Mouse (Mus musculus): ENCODE data around the gene Ces1c.

Gene Ces1c

DNA sequence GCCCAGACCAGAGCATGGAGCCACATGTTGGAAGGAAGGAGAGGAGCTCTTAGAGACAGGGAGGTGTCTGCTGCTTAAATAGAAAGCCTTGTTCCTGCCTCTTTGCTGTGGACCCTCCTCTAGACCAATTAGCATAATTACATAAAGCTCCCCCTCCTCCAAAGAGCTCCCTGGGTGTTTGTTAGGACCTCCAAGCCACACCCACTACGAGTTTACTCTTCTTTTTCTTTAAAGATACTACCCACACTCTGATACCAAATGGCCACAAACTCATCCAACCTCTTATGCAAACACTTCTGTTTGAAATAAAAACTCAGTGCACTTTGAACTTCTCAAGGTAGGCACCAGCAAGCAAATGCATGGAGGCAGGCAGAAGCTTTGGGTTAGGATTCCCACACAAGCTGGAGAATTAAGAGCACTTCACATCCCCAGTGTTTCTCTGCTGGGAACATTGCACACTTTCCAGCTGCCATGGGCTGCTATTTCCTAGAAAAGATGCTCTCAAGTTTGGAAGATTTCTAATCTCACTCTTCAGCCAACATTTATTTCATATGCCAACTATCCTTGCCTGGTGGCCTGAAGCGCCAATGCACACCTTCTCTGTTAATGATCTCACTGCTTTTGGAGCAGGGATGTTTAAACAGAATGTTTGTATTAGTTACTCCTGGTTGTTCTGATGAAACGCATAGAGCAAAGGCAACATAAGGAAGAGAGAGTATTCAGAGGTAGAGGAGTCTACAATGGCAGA, at the start of gene Ces1c:
Ces1c (minus strand) TSS at position 51 of the 748 bp plus-strand sequence.
- DNase-seq (ENCODE audit: low read depth in 1 of 2, low spot score in 2 of 2) = no peak

DNA sequence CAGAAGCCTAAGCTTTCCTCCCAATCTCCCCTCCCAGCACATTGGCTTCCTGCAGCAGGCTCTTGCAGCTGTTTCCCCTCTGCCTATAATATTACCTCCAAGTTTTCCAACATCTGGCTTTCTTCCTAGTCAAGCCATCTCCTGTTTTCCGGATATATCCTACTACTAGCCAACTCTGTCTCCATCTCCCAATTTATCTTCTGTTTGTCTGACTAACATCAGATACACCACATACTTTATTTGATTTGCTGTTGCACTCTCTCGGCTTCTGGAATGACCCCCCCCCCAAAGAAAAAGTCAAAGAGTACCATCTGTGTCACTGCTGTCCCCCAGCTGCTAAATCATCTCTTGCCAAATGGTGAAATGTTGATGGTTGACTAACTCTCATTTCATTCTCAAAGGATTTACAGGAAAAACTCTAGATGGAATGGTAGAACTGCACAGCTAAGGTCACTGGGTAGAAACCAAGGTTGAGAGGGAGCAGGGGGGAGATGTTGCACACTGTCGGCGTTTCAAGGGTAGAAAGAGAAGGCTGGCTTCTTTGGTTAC, 49.6 kb upstream of the Ces1c start:
- no peak for DNase-seq (ENCODE audit: low read depth in 1 of 2, low spot score in 2 of 2)

DNA sequence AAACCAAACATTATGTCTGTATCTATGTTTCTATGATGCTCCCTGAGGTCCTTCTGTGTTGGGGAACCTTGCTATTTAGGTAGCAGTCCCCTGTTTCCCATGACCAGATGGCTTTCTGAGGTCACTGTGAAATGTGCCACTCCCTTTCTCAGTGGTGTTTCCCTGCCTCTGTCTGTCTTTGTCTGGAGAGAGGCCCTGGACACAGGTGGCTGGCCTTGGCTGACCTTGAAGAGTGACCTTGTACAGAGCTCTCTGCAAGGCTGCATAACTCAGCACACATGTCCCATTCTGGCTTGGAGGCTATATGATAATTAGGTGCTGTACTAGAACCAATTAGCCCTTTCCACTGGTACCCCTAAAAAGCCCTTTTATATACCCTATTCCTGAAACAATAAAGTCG, 45.5 kb upstream of the Ces1c start:
- DNase-seq (ENCODE audit: low read depth in 1 of 2, low spot score in 2 of 2) = no peak

DNA sequence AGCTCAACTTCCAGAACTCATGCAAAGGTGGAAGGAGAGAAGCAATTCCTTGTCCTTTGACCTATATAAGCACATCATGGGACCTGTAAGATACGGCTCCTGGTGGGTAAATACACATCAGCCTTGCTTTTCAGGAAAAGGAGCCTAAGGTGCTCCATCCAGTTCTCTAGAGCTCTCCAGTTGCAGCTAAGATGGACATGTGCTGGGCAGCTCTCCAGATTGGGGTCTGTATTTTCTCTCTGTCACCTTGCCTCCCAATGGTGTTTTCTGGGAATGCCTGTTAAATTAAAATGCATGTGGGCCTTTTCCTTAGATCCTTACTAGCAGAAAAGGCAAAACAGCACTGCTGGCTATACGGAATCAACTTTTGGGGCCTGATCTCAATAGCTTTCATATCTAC, 43.5 kb upstream of the Ces1c start:
- no peak for DNase-seq (ENCODE audit: low read depth in 1 of 2, low spot score in 2 of 2)

DNA sequence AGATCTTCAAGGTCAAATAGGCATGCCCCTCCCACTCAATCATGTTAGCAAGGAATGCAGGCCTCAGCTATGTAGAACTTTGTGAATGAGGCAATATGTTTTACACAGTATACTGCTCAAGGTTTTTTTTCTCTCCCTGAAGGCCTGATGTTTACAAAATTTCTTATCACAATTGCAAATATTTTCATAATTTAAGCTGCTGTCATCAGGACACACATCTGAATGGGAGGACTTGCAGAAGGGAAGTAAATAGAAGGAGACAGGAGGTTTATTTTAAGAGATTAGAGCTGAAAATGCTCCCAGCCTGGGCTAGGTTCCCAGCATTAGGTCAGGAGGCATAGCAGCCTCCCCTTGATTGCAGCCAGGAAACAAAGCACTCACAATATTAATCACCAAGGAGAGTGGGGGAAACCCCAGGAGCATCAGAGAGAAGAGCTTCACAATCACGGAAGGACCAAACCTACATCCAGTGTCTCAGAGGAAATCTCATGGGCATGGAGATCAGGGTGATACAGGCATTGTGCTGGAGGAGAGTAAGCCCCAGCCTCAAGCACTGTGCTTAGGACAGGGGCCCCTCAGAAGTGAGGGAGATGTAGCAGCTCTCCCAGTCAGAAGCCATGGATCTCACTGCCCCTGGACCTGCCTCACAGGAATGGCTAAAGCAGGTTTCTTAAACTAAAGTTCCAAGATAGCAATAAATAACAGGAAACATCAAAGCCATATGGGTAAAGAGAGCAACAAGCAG, 40.9 kb upstream of the Ces1c start:
- no peak for DNase-seq (ENCODE audit: low read depth in 1 of 2, low spot score in 2 of 2)

DNA sequence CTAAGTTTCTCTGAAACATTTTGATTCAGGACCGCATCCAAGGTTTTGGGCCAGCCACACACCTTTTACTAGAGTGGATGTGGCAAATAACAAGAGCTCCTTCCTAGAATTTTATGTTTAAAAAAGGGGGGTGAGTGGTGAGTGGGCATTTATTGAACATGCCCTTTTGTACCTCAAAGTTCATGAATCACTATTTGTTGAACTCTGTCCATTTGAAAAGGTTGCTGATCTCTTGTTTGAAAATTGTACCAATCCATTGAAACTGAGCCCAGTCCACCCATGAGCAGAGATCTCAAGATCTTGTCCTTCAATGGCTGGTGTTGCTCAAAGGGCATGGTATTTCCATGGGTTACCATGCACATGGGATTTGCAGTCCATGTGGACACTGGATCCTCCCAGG, 32.3 kb upstream of the Ces1c start:
- DNase-seq (ENCODE audit: low read depth in 1 of 2, low spot score in 2 of 2) = no peak

DNA sequence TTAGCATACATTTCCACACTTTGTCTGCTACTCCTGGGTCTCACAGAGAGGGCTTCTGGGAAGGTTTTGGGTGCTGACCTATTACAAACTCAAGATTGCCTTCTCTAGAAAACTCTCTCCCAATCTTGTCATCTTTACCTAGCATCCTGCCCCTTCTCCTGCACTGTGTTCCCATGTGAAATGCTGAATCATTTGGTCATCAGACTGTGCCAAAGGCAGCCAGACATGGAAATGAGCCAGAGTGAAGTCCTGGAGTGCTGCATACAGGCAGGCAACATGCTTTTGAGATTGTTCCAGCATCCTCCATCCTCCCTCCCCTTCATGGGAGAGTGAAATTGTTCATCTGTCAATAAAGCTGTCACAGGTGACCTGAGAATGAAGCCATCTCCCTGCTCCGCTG, 20.3 kb upstream of the Ces1c start:
- no peak for DNase-seq (ENCODE audit: low read depth in 1 of 2, low spot score in 2 of 2)

DNA sequence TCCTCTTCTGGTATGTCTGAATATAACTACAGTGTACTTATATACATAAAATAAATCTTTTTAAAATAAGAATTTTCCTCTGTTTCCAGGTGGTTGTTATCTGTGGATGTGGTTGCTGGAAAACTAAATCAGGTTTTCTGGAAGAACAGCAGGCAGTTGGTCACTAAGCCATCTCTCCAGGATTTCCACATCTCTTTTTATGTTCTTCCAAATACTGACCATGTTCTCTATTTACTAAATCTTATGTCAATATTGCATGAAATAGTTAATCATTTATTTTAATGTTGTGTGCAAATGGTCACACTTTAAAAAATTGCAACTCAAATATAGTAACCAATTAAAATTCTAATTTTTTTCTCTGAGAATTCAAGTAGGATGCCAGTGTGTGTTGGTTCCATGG, 16.2 kb upstream of the Ces1c start:
- DNase-seq (ENCODE audit: low read depth in 1 of 2, low spot score in 2 of 2) = no peak

DNA sequence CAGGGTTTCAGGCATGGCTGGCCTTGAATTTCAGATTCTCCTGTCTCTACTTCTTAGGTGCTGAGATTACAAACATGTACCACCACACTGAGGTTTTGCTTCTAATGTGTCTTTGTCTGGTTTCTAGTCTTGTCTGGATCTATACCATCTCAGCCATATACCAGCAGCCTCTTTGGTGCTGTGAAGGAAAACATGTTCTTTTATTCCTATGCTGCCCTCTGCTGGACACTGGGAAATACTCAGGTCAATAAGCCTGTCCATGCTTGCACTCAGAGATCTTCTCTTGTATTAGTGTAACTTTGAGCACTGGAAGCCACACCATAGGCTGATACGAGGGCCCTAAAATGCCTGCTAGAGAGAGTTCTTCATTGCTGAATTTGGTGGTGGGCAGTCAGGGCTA, 9.6 kb upstream of the Ces1c start:
- no peak for DNase-seq (ENCODE audit: low read depth in 1 of 2, low spot score in 2 of 2)

DNA sequence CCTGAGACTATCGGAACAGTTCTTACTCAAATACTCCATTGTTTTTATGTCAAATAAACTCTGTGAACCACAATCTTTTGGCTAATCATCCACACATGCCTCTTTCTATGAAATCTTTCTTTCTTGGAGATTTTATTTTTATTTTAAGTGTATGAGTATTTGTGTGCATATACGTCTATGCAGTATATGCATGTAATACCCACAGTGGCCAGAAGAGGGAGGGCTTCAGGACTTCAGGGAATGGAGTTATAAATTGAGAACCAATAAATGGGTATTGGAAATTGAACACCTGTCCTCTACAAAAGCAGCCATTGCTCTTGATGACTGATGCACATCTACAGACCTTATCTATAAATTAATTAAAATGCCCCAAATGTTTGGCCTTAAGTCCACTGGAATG, 1.1 kb upstream of the Ces1c start:
- DNase-seq (ENCODE audit: low read depth in 1 of 2, low spot score in 2 of 2) = no peak

DNA sequence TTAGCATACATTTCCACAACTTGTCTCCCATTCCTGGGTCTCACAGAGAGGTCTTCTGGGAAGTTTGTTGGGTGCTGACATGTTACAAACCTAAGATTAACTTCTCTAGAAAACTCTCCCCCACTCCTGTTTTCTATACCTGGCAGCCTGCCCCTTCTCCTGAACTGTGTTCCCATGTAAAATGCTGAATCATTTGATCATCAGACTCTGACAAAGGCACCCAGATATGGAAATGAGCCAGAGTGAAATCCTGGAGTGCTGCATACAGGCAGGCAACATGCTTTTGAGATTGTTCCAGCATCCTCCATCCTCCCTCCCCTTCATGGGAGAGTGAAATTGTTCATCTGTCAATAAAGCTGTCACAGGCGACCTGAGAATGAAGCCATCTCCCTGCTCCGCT, 4.6 kb downstream of the Ces1c start:
- DNase-seq (ENCODE audit: low read depth in 1 of 2, low spot score in 2 of 2) = no peak

DNA sequence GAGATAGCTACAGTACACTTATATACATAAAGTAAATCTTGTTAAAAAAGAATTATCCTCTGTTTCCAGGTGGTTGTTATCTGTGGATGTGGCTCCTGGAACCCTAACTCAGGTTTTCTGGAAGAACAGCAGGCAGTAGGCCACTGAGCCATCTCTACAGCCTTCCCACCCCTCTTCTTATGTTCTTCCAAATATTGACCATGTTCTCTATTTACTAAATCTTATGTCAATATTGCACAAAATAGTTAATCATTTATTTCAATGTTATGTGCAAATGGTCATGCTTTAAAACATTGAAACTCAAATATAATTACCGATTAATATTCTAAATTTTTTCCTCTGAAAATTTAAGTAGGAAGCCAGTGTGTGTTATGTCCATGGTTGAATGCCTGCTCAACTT, 9.1 kb downstream of the Ces1c start:
- no peak for DNase-seq (ENCODE audit: low read depth in 1 of 2, low spot score in 2 of 2)

DNA sequence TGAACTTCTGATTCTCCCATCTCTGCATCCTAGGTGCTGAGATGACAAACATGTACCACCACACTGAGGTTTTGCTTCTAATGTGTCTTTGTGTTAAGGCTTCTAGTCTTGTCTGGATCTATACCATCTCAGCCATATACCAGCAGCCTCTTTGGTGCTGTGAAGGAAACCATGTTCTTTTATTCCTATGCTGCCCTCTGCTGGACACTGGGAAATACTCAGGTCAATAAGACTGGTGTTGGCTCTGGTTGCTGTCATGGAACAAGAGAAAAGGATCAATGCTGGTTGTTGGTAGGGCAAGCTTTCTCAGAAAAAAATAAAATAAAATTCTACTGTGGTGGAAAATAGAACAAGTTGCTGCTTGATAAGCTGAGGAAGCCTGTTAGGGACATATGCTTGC, 35.7 kb downstream of the Ces1c start:
- DNase-seq (ENCODE audit: low read depth in 1 of 2, low spot score in 2 of 2) = no peak

DNA sequence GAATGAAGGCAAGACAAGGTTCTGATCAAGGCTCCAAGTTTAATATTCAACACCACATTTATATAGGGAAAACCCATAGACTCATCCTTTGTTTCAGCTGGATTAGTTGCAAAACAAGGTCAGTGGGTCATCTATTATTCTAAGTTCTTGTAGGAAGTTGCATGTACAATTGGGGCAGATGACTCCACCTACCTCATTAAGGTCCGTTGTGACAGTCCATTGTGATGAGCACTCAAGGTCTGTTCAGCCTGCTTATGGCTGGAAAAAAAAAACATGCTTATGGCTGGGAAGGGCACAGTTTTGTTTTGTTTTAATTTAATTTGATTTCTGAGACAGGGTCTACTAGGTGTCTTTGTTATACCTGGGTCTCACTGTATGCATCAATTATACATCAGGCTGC, 39.8 kb downstream of the Ces1c start:
- DNase-seq (ENCODE audit: low read depth in 1 of 2, low spot score in 2 of 2) = no peak

DNA sequence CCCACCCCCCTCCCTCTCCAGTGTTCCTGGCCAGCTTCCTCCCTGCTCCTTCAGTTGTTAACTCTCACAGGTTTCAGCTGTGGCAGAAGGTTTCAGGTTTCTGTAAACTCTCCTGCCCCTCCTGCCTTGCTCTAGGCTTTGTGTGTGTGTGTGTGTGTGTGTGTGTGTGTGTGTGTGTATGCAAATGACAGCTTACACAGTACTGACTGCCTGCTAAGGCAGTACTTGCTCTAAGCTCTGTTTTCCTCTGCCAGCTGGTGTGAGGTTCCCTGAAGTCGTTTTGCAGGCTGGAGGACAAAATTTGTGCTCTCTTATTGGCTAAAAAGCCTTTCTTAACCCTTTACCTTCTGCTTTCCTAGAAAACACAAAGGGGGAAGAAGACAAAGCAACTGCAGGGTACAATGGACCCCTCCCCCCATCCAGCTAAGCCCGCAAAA, 42.4 kb downstream of the Ces1c start:
- DNase-seq (ENCODE audit: low read depth in 1 of 2, low spot score in 2 of 2) = no peak

DNA sequence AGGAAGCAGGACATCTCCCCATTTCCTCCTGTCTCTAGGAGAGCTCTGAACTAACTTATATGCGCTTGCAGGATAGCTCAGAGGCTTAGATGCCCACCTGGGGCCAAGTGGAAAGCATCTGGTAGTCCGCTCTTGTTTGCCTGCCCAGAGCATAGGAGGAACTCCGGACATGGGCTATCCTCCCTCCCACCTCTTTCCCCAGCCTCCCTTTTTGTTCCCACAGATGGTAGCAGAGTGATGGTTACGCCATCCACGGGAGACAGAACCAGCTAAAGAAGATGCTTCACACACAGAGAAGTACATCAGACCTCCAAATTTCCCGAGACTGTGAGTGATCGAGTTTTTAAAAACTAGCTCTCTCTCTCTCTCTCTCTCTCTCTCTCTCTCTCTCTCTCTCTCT, 42.9 kb downstream of the Ces1c start:
- no peak for DNase-seq (ENCODE audit: low read depth in 1 of 2, low spot score in 2 of 2)

DNA sequence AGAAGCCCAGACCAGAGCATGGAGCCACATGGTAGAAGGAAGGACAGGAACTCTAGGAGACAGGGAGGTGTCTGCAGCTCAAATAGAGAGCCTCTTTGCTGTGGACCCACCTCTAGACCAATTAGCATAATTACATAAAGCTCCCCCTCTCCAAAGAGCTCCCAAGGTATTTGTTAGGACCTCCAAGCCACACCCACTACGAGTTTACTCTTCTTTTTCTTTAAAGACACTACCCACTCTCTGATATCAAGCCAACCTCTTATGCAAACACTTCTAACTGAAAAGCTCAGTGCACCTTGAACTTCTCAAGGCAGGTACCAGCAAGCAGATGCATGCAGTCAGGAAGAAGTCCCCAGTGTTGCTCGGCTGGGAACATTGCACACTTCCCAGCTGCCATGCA, 51.2 kb downstream of the Ces1c start, which contains the start of gene Ces1b:
Ces1b (minus strand) TSS at position 131 of the 400 bp plus-strand sequence.
- no peak for DNase-seq (ENCODE audit: low read depth in 1 of 2, low spot score in 2 of 2)

DNA sequence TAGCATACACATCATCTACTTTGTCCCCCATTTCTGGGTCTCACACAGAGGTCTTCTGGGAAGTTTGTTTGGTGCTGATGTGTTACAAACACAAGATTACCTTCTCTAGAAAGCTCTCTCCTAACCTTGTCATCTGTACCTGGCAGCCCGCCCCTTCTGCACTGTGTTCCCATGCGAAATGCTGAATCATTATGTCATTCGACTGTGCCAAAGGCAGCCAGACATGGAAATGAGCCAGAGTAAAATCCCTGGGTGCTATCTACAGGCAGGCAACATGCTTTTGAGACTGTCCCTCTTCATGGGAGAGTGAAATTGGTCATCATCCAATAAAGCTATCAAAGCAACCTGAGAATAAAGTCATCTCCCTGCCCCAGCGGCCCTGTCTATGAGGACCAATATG, 55.8 kb downstream of the Ces1c start:
- DNase-seq (ENCODE audit: low read depth in 1 of 2, low spot score in 2 of 2) = no peak

DNA sequence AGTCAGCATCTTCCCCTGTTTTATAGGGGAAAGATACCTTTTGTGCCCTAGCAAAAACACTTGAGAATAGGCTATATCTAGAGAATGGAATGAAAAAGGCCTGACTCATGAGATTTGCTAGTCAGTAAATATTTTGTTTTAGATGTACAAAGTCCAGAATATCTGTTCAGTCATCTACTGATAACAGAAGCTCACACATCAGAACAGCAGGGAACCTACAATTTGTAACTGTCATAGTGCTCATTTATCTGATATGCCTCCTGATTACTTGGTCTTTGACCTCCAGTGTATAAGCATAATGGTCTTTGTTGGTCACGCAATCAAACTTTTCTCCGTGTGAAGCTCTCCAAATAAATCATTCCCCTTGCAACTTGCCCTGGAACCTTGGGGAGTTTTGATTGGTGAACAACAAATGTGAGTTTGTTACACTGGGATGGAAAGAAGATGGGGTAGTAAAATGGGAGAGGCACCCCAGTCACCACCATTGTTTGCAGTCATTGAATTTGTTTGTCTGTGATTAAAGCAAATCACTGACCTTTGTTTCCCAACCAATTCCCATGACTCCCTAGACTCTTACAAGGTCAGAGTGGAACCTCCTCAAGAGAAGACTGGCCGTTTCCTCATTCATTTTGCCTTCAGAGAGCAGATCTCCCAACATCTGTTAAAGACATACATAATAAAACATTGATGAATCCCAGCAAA, 67.5 kb downstream of the Ces1c start:
- DNase-seq (ENCODE audit: low read depth in 1 of 2, low spot score in 2 of 2) = no peak

DNA sequence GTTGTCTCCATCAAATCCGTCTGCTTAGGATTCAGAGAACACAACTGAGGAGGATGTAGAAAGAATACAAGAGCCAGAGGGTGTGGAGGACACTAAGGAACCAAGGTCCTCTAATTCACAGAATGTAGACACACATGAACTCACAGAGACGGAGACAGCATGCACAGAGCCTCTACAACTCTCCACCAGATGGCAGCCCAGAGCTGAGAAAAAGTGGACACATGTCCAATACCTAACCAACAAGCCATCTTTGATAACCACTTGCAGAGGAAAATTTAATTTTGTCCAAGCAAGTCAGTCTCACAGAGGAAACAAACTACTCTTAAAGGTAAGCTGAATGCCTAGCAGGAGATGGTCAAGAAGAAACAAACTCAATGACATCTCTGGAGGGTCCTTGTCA, 71.9 kb downstream of the Ces1c start:
- no peak for DNase-seq (ENCODE audit: low read depth in 1 of 2, low spot score in 2 of 2)

DNA sequence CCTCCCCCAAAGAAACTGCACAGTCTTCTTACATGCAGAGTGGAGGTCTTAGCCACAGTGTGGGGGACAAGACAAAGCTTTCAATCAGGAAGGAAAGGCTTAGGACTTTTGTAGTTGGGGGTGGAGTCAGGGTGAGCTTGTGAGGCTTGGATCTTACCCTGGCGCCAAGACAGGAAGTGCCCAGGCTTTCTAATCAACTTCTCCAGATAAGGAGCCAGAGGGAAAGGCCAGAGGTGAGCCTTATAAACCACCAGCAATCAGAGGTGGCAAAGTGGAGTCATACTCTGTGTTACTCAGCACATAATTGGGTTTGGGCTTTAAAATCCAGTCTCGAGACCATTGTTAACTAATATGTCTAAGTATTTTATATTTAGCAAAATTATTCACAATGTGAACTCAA, 75.8 kb downstream of the Ces1c start:
- DNase-seq (ENCODE audit: low read depth in 1 of 2, low spot score in 2 of 2) = no peak
